Mouse (Mus musculus) heart, embryonic 11.5 days (tissue): ENCODE results near the gene Unc5cl. TPM values are rescaled to one million over a fixed set of nuclear protein-coding genes. Genes with fewer than 3 reads are reported as not detected.

Source experiments
- ATAC-seq: fragments of 200-750 bp; cut with Nextera tagmentation; replicated peaks from 2 replicates; pipeline ENCODE4 v1.8.0; 2017; ENCODE audit warnings: moderate library complexity; ENCODE audit not compliant: insufficient number of reproducible peaks, low FRiP score, low TSS enrichment
- H3K27ac ChIP-seq: fragments of 300-500 bp; sonication (generic); 2 replicates; pipeline ENCODE4 v1.5.1; 2014; ENCODE audit warnings: mild to moderate bottlenecking, low read depth, low read length
- H3K27me3 ChIP-seq: fragments of 300-500 bp; sonication (generic); 2 replicates; pipeline ENCODE4 v1.6.1; 2014; ENCODE audit warnings: mild to moderate bottlenecking, low read length, mixed read lengths; ENCODE audit not compliant: control insufficient read depth, insufficient read depth
- H3K36me3 ChIP-seq: fragments of 300-500 bp; sonication (generic); 2 replicates; pipeline ENCODE4 v1.6.1; 2014; ENCODE audit warnings: mild to moderate bottlenecking, low read length, moderate library complexity, mixed read lengths; ENCODE audit not compliant: control insufficient read depth, insufficient read depth
- H3K4me1 ChIP-seq: fragments of 300-500 bp; sonication (generic); 2 replicates; pipeline ENCODE4 v1.6.1; 2014; ENCODE audit warnings: low read length; ENCODE audit not compliant: control insufficient read depth, insufficient read depth
- H3K4me2 ChIP-seq: fragments of 300-500 bp; sonication (generic); 2 replicates; pipeline ENCODE4 v1.6.1; 2014; ENCODE audit warnings: mild to moderate bottlenecking, moderate library complexity
- H3K4me3 ChIP-seq: fragments of 300-500 bp; sonication (generic); 2 replicates; pipeline ENCODE4 v1.5.1; 2014; ENCODE audit warnings: low read depth, low read length
- H3K9ac ChIP-seq: fragments of 300-500 bp; sonication (generic); 2 replicates; pipeline ENCODE4 v1.6.1; 2014; ENCODE audit warnings: mild to moderate bottlenecking, low read depth, low read length, moderate library complexity
- H3K9me3 ChIP-seq: fragments of 300-500 bp; sonication (generic); replicated peaks from 2 replicates; pipeline ENCODE4 v1.6.1; 2016; ENCODE audit warnings: low read length; ENCODE audit not compliant: control insufficient read depth
- WGBS: fragments of 180-500 bp; shearing (Covaris S2); extraction: QIAGEN DNeasy Blood & Tissue Kit; methylation state at CpG from one replicate; pipeline ENCODE4 v1.1.7; 2014; ENCODE audit not compliant: insufficient replicate concordance; 5-methylcytosine and 5-hydroxymethylcytosine counted together
- polyA plus RNA-seq: library from polyadenylated mRNA; unstranded; fragments of >200 nt; fragmentation: Nextera tagmentation; extraction: Ambion mirVana; gene quantifications from 2 replicates; pipeline ENCODE4 v1.2.1, GENCODE M21; 2014

Unc5cl gene
- 0.17 and 0.23 TPM in 2 replicates for polyA plus RNA-seq

DNA sequence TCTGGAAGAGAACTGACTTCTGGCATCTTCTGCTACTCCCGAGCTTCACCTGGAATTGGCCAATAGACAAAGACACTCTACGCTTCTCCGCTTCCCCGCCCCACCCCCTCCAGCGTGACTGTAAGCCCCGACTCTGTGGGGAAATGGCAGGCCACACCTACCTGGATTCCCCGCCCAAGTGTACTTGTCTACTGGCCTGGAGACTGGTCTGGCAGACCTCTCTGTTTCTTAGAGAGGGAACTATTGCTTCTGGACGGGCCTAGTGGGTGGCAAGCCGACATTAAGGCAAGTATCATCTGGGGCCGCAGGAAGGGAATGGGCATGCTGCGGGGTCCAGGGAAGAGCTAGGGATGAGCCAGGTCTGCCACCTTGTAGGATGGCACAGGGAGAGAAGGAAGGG is at the start of gene Unc5cl:
Unc5cl (plus strand) TSS at position 214 of the 400 bp plus-strand sequence.
- Histone ChIP-seq H3K27ac (no peak within 1 kb of the TSS), H3K4me2 (peak within 1 kb of the TSS; percentile 42), H3K36me3 (no peaks in the 10 kb centered on the region), H3K27me3 (no peaks in the 10 kb centered on the region), H3K9me3 (no peaks in the 10 kb centered on the region), H3K4me1 (no peaks in the 10 kb centered on the region), H3K9ac (no peak within 1 kb of the TSS), H3K4me3 (no peak within 1 kb of the TSS)
- no peak for ATAC-seq
- 62% methylated on average over 11 of the region's 11 CpGs for WGBS

DNA sequence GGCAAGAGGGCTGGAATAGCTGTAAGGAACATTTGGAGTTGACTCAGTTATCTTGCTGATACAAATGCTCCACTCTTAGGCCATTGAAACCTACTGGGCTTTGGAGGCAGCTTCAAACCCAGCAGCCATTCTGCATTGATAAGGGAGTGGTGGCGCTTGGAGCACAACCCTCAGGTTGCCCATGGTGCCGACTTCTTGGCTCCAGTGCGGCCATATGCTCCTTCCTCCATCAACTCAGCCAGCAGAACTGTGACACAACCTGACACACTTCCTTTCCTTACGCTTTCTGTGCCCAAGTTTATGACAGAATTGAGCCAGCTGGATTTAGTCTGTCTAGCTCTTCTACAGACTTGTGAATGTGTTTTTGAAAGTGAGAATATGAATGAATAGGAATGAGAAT is 47.5 kb upstream of the Unc5cl start:
- ATAC-seq, result no peak
- H3K4me1 ChIP-seq, result peaks cover 18% of the 10 kb centered on the region
- H3K9ac ChIP-seq, result 0 out of 2 replicates have a peak overlapping the region, but pooled peaks have one; percentile 3
- 58% methylated on average over 4 of the region's 4 CpGs for WGBS
- no peaks in the 10 kb centered on the region for H3K36me3 ChIP-seq
- H3K4me3 ChIP-seq, result no peak overlapping the region
- H3K27me3 ChIP-seq, result no peaks in the 10 kb centered on the region
- H3K27ac ChIP-seq, result peak overlapping the region; percentile 50
- H3K9me3 ChIP-seq, result no peaks in the 10 kb centered on the region
- peak overlapping the region; percentile 88 for H3K4me2 ChIP-seq

DNA sequence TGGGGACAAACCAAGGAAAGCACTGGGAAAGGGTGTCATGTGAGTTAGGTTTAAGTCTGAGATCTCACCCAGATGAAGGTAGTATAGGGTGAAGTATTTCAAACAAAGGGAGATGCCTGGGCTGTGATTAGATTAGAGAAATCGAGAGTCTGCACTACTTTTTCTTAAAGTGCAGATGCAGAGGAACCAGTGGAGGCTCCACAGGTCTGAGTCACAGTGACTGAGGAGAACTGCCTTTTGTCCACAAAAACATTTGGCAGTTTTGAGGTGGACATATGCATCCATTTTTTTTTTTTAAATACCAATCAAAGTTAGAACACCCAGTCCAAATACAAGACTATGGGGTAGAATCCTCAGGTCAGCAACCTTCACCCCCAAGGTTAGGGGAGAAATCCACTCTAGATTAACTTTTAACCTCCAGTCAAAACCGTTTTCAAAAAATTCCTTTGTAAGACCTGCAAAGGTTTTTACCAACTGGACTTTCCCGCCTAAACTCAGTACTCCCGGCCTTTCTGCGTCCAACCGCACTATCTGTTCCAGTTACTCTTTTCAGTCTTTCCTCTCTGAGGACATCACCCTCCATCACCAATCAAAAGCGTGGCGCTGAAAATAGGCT is 46.7 kb upstream of the Unc5cl start:
- no peaks in the 10 kb centered on the region for H3K9me3 ChIP-seq
- H3K27me3 ChIP-seq, result no peaks in the 10 kb centered on the region
- H3K36me3 ChIP-seq, result no peaks in the 10 kb centered on the region
- peak overlapping the region; percentile 96 for H3K4me3 ChIP-seq
- ATAC-seq, result no peak
- 9% methylated on average over 8 of the region's 8 CpGs for WGBS
- peak overlapping the region; percentile 100 for H3K27ac ChIP-seq
- peak overlapping the region; percentile 99 for H3K9ac ChIP-seq
- H3K4me1 ChIP-seq, result peaks cover 18% of the 10 kb centered on the region
- H3K4me2 ChIP-seq, result peak overlapping the region; percentile 88

DNA sequence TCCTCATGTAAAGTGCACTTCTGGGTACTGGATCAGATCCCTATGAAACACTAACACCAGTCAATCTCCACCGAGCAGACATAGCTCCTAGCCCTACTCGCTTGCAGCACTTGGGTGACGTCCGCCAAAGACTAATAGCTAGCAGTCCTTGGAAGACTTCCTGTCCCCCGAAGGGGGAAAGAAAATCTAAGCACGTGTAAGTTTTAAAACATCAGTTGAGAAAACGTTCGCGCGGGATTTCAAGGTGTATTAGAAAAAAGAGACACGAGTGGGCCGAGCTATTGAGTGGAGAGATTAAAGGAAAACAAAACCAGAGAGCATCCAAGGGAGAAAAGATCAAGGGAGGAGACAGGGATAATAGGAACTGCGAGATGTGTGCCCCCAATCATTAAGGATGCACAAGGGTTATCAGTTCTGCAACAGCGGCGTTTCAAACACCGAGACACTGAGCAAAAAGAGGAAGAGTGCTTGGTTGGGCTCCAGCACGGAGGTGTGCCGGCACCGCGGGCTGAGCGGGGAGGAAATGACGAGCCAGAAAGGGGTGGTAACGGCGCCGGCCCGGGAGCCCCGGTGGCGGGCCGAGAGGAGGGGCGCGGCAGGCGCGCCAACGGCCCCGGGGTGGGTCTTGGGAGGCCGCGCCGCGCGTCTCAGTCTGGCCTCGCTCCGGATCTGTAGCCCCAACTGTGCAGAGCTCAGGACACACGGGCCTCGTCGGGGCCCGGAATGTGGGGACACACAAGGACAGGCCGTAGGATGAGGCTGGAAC is 46.0 kb upstream of the Unc5cl start:
- no peaks in the 10 kb centered on the region for H3K9me3 ChIP-seq
- WGBS, result under 1% methylated on average over 45 of the region's 47 CpGs

DNA sequence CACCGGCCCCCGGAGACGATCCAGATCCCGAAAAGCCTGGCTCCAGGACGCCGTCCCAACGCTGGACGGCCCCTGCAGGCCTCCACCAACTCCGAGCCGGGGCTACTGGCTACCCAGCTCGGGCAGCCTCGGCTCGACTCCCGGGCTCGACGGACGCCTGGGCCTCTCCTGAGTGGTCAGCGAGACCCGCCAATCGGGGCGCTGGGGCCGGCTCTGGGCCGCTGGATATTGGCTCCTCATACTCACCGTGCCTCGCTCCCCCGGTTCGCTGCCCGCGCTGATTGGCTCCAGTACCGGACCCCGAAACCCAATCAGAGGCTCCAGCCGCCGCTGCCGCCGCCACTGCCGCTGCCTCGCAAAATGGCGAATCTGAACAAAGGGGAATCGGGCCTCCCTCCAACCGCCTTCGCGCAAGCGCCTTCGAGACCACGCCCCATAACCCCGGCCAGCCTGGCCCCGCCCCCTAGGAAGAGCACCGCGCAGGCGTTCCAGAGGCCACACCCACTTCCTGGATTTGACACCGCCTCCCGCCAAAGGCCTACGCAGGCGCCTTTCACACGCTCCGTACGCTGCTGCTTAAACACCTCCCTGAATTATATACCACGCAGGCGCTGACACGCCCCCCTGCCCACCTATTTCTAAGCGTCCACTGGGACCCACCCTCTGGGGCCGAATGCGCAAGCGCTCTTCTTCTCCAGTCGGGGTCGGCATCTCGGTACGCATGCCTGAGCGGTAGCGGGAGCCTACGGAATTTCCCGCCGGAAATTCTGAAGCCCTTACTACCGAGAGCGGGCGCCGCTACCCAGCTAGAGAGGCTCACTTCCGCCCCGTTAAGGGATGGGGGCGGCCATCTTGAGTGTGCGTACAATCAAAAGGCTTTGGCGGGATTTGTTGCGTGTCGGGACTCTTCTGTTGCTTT is 45.1 kb upstream of the Unc5cl start, which contains the start of the genes Nfya and Oard1:
Nfya (minus strand) TSS at position 527 of the 919 bp plus-strand sequence.
Oard1 (plus strand) TSS at position 635 of the 919 bp plus-strand sequence.
- WGBS, result under 1% methylated on average over 82 of the region's 84 CpGs
- Histone ChIP-seq H3K9ac (peak within 1 kb of the TSS; percentile 99), H3K9me3 (no peaks in the 10 kb centered on the region)

More for the DNA sequence above, 46.0 kb upstream of the Unc5cl start:
- Histone ChIP-seq H3K27me3 (no peaks in the 10 kb centered on the region), H3K4me2 (peak overlapping the region; percentile 88), H3K4me1 (peaks cover 18% of the 10 kb centered on the region), H3K9ac (peak overlapping the region; percentile 99), H3K27ac (peak overlapping the region; percentile 100), H3K4me3 (peak overlapping the region; percentile 96), H3K36me3 (no peaks in the 10 kb centered on the region)
- ATAC-seq, result peak; percentile 32

DNA sequence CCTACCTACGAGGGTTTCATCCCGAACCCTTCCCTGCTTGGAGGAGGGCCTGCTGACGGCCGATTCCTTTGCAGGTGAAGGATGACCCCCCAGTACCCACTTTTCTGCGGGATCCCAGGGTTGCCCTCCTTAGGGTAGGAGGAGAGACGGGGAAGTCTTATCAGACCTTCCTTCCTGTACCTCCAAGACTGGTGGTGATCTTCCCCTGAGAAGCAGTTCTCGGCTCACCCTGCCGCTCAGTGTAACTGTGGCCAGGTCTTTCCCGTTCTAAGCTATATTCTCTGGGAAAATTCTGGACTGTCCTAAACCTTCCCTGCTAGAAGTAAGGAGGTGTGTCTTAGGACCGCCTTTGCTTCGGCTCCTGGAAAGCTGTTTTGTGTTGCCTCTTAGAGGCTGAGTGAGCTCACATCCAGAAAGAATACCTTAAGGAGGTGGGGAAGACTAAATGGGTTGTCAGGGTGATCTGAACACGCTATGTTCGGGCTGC is 44.4 kb upstream of the Unc5cl start:
- peaks cover 18% of the 10 kb centered on the region for H3K4me1 ChIP-seq
- peak; percentile 4; the same call in 1 of the 2 replicates for ATAC-seq
- peak overlapping the region; percentile 96 for H3K4me3 ChIP-seq
- WGBS, result under 1% methylated on average over 13 of the region's 13 CpGs
- no peaks in the 10 kb centered on the region for H3K36me3 ChIP-seq
- no peaks in the 10 kb centered on the region for H3K9me3 ChIP-seq
- H3K9ac ChIP-seq, result peak overlapping the region; percentile 89
- H3K27ac ChIP-seq, result peak overlapping the region; percentile 99
- no peaks in the 10 kb centered on the region for H3K27me3 ChIP-seq
- H3K4me2 ChIP-seq, result peak overlapping the region; percentile 83

More for the DNA sequence above, 45.1 kb upstream of the Unc5cl start, which contains the start of the genes Nfya and Oard1:
- H3K4me1 ChIP-seq, result peaks cover 18% of the 10 kb centered on the region
- ATAC-seq, result peak; percentile 93
- H3K36me3 ChIP-seq, result no peaks in the 10 kb centered on the region
- H3K27me3 ChIP-seq, result no peaks in the 10 kb centered on the region
- H3K4me2 ChIP-seq, result peak within 1 kb of the TSS; percentile 88
- peak within 1 kb of the TSS; percentile 96 for H3K4me3 ChIP-seq
- peak within 1 kb of the TSS; percentile 100 for H3K27ac ChIP-seq

DNA sequence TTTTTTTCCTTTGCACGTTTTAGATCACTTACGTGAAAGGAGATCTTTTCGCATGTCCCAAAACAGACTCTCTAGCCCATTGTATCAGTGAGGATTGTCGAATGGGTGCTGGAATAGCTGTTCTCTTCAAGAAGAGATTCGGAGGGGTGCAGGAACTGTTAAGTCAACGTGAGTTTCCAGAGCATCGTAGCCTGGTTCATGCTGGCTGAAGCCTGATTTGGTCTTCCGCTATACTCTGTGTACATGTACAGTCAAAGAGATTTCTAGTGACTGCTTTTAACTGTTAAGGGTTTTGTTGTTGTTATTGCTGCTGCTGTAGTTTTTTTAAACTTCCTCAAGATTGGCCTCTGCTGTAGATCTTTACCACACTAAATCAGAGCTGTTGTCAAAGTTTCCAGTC is 43.5 kb upstream of the Unc5cl start:
- 55% methylated on average over 8 of the region's 8 CpGs for WGBS
- Histone ChIP-seq H3K4me3 (peak overlapping the region; percentile 96), H3K27me3 (no peaks in the 10 kb centered on the region), H3K4me1 (peaks cover 18% of the 10 kb centered on the region), H3K9ac (peak overlapping the region; percentile 89), H3K27ac (no peak overlapping the region), H3K4me2 (peak overlapping the region; percentile 83), H3K9me3 (no peaks in the 10 kb centered on the region), H3K36me3 (no peaks in the 10 kb centered on the region)
- ATAC-seq, result no peak

DNA sequence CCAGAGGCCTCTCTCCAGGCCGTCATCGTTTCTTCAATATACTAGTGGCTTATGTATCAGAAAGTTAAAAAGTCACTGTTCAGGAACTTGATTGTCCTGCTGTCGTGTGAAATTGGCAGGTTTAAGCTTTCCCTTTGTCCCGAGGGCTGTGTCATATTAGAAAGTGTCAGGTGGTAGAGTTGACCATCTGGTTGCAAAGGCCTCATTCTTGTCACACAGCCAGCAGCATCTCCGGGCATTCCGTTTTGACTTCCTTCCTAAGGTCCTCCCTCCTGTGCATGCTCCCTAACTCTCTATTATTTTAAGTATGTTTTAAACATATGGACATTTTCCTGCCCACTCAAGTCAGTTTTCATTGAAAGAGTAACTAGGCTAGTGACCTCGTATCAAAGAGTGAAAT is 38.7 kb upstream of the Unc5cl start:
- 80% methylated on average over 7 of the region's 7 CpGs for WGBS
- H3K27ac ChIP-seq, result no peak overlapping the region
- no peak overlapping the region for H3K4me2 ChIP-seq
- no peaks in the 10 kb centered on the region for H3K27me3 ChIP-seq
- H3K36me3 ChIP-seq, result peaks cover 5% of the 10 kb centered on the region; the same call in 1 of the 2 replicates
- no peak overlapping the region for H3K9ac ChIP-seq
- no peak overlapping the region for H3K4me3 ChIP-seq
- no peak for ATAC-seq
- no peaks in the 10 kb centered on the region for H3K9me3 ChIP-seq
- peaks cover 23% of the 10 kb centered on the region for H3K4me1 ChIP-seq
